Mouse (Mus musculus) neutrophil, adult 5-6 weeks (primary cell): ENCODE data around the gene Sugct. TPM values are rescaled to one million over a fixed set of nuclear protein-coding genes. Genes with fewer than 3 reads are reported as not detected.
"Not testable (repeated sequence)": the region's sequence is repeated elsewhere in the genome, so short reads cannot be mapped to it uniquely, and the experiment has no call there.

Experiments
- ATAC-seq: fragments of 151-379, 151-347 bp; 2 replicates; pipeline ENCODE4 v1.8.0; 2017; ENCODE audit warnings: mild to moderate bottlenecking, moderate TSS enrichment; ENCODE audit not compliant: insufficient number of reproducible peaks, poor library complexity, low FRiP score, severe bottlenecking; ENCODE audit errors: extremely low read depth
- total RNA-seq: library from RNA; stranded (forward); fragments of 200-1000 nt; gene quantifications from 2 replicates; pipeline ENCODE4 v1.2.3, GENCODE M21; 2017

Gene Sugct
- total RNA-seq, 1 experiment from 2014 or later: 0.35 TPM

GRCm38 (mm10) chr13:17627108-17627507, 68.2 kb downstream of the Sugct start:
- no peak for ATAC-seq

GRCm38 (mm10) chr13:17624976-17625375, 70.4 kb downstream of the Sugct start:
- ATAC-seq: no peak

GRCm38 (mm10) chr13:17606217-17606616, 89.1 kb downstream of the Sugct start:
- ATAC-seq: no peak

- no peak for ATAC-seq
These were observed 90.7 kb downstream of the Sugct start for GRCm38 (mm10) chr13:17604670-17605069.

DNA sequence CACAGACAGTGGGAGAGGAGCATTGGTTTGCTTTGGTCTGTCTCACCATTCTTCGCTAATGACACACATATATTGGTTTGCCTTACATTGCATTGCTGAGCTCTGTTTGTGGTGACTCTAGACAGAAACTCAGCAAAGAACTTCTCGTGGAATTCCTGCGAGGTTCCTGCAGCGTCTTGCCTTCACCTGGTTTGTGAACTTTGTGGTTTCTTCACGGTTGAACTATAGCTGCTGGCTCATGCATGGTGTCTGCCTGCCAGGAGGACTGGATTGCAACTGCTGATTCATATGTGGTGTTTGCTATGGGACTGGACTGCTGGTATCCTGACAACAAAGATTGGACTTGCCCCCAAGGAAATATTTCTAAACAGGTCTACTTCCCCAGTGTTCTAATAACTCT, 91.6 kb downstream of the Sugct start:
- ATAC-seq: no peak

DNA sequence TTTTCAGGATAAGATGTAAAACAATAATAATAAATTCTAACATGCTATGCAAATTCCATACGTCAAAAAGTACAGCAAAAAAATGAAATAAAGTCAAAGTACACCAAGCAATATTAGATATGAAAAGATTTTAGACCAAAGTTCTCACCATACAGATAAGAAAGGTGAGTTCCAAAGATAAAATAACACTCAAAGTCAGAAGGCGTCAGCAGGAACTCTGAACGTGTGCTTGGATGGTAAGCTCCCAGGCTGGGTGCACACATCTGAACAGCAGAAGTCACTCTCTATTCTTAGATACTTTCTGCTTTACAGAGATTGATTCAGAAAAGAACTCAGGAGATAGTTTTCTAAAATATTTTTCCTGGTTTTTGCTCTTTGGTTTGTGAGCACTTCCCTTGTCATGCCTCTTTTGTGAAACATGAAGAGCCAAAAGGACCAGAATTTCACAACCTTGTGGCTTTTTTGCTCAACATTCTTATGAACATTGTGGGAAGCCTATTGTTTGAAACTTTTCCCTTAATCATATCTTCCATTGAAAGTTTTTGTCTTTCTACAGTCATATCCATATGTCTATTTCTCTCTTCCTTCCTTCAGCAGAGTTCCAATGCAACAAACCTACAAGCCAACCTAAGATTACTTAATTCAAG, 110.0 kb downstream of the Sugct start:
- ATAC-seq: no peak

- ATAC-seq: no peak
These were observed 110.5 kb downstream of the Sugct start for GRCm38 (mm10) chr13:17584804-17585203.

DNA sequence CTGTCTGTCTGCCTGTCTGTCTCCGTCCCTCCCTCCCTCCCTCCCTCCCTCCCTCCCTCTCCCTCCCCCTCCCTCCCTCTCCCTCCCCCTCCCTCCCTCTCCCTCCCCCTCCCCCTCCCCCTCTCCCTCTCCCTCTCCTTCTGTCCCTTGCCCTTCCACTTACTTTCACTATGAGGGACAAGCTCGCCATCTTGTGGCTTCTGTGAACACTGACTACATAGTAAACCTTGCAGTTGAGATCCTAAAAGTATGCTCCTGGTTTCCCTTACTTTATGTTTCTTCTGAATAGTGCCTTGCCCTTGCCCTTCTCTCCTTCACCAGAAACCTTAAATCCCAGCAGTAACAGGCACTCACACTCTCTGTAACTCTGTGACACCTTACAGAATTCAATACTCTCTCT, 113.7 kb downstream of the Sugct start:
- ATAC-seq: no peak

GRCm38 (mm10) chr13:17559357-17559756, 136.0 kb downstream of the Sugct start:
- no peak for ATAC-seq

GRCm38 (mm10) chr13:17536341-17536740, 159.0 kb downstream of the Sugct start:
- ATAC-seq: no peak

DNA sequence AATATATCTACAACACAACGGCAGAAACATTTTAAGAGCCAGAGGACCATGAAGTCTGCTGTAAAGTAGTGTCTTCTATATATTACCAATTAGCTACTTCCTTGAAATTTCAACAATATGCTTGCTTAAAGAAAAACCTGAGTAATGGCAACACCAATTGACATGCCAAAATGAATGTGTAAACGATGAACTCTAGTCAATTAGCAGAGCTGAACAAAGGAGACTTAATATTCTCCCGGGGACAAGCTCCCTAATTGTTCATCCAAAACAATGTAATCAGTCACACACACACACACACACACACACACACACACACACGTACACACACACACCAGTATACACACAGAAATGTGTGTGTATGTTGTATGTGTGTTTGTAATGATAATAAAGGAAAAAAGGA, 160.5 kb downstream of the Sugct start:
- ATAC-seq: no peak

DNA sequence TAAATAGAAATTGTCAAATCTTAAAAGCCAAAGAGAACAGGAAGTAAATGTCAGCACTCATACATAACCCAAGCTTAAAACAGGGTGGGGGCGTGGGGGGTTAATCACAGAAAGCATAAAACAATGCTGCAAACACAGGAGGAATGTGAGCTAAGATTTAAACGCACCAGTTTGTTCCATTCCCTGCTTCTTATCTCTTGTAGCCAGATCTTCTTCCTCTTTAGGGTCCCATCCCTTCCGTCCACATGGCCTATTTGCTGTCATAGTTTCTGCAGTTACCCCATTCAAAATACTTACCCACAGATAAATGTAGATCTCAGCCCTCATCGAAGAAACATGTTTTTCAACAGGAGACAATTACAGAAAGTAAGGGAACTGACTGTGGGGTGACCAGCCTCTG, 160.9 kb downstream of the Sugct start:
- ATAC-seq: no peak

DNA sequence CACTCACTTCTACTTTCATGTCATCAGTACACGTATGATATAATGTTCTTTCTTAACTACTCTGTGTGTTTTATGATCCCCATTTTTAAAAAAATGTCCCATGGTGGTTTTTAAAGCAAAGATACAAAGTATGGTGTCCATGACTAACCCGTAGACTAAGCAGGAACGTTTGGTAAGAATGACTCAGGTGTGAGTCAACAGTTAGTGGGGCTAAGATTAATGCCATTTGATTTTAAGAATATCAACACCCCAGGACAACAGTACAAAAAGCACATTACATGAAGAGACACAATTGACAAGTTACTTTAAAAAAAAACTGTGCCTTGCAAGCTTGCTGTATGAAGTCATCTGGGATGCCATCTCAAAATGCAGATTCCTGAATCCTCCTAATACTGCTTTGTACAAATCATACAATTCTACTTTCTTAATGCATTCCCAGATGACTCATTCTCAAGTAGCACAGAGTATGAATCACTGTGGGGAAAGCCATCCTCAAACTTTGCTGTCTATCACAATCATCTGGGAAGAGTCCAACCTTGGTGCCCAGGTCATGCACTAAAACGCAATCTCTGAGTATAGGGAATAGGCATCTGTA, 184.1 kb downstream of the Sugct start:
- ATAC-seq: no peak

DNA sequence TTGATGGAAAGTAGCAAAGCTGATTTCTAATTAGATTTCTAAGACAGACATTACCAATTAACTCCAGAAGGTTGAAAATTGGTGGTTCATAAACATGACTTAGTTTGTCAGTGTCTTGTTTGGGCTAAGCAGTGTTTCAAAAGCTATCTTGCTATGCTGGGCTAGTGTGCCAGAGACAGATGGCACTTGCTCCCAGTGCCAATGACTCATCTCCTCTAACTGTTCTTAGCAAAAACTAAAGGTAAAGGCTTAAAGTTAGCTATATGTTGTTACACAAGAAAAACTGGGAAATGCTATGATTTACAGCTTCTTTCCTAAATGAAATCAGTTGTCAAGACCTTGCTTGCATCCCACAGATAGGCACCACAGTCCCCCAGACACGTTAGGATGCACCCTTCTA, 200.4 kb downstream of the Sugct start:
- ATAC-seq: no peak

GRCm38 (mm10) chr13:17494056-17494574, 201.2 kb downstream of the Sugct start:
- ATAC-seq: no peak

GRCm38 (mm10) chr13:17457981-17458380, 237.4 kb downstream of the Sugct start:
- not testable (repeated sequence) for ATAC-seq

- ATAC-seq: no peak
These were observed 263.0 kb downstream of the Sugct start for GRCm38 (mm10) chr13:17432139-17432916.

DNA sequence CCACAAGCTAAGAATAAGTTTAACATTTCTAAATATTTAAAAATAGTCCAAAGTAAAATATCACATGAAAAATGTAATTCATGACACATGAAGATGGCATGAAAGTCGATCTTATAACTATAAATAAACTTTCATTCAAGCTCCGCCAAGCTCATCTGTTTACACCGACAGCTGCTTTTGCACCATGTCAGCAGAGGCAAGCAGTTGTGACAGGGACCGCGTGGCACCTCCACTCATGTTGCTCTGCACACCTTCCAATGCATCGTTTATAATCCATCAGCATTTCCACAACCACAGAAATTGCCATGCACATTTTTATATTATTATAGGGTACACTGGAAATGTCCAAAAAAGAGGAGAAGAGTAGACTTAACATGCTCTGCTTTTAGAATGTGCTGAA, 273.5 kb downstream of the Sugct start:
- no peak for ATAC-seq

GRCm38 (mm10) chr13:17420557-17420956, 274.8 kb downstream of the Sugct start:
- ATAC-seq: no peak

- no peak for ATAC-seq
These were observed 352.5 kb downstream of the Sugct start for GRCm38 (mm10) chr13:17342836-17343235.
